Comparison of ENCODE assay signal across 14 mouse cellular contexts in genomic region chr14:103233640-103234593, GRCm38 (mm10).
"Had no signal": no experiment of that assay in that cellular context is flagged by ENCODE, and none has a peak within 500 bp of the region (broad histone marks: within the 10 kb centered on the region; RNA-seq: fewer than 3 reads in every experiment).

No protein-coding gene starts in this region.

- ATAC-seq: liver, postnatal 0 days had no signal

- H3K27me3 ChIP-seq: limb, embryonic 12.5 days; liver, embryonic 13.5 days; lung, embryonic 15.5 days; neural tube, embryonic 15.5 days had no signal

- H3K27ac ChIP-seq: layer of hippocampus, adult 2 months; limb, embryonic 12.5 days; liver, embryonic 13.5 days; lung, embryonic 15.5 days; neural tube, embryonic 15.5 days; stomach, postnatal 0 days had no signal

- H3K4me2 ChIP-seq: limb, embryonic 12.5 days; liver, embryonic 13.5 days; lung, embryonic 15.5 days; neural tube, embryonic 15.5 days had no signal

- DNase-seq: kidney, postnatal 10 days; kidney, postnatal 4 days; liver; liver, embryonic 13.5 days; liver, postnatal 0 days; right cerebral cortex, adult 18-20 months; right cerebral cortex, postnatal 25 days; thymus, postnatal 4 days had no signal

- H3K4me1 ChIP-seq: limb, embryonic 12.5 days; liver, embryonic 13.5 days; lung, embryonic 15.5 days; neural tube, embryonic 15.5 days had no signal

- H3K9ac ChIP-seq: limb, embryonic 12.5 days; liver, embryonic 13.5 days; liver, postnatal 0 days; lung, embryonic 15.5 days; neural tube, embryonic 15.5 days had no signal

- H3K9me3 ChIP-seq: limb, embryonic 12.5 days; liver, embryonic 13.5 days; lung, embryonic 15.5 days; neural tube, embryonic 15.5 days had no signal

- H3K4me3 ChIP-seq: layer of hippocampus, adult 2 months; limb, embryonic 12.5 days; liver, embryonic 13.5 days; lung, embryonic 15.5 days; myocyte; neural tube, embryonic 15.5 days had no signal
